ENCODE assay signal across 23 mouse cellular contexts in the genomic region with DNA sequence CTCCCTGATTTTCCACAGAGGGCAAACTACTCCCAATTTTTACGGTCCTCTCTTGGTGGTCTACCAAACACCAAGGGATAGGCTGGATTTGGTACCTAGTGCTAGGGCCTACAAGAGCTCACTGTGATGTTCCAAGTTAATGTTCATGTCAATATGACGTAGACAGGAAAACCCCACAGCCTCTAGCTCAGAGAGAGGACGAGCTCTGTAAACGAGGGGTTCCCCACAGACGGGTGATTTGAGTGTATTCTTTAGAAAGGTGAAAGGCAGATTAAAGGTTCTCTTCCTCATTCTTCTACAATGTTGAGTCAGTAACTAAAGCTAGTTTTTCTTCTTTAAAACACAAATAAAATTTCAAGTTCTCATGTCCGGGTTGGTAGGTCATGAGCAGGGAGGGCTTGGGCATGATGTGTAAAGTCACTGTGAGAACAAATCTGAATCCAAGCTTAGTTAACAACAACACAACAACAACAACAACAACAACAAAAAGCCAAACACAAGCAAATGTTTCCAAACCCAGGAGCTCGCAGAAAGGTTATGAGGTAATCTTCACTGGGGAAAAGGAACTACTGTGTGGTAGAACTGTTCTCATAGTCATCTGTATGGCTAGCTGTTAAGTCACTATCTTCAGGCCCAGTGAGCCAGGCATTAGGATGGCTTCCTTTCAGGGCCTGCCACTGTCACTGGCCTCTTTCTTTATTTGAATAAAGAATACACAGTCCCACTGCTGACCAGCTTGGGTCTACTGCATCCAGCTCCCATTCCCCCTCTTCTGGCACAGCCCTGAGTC.
DNase-seq lines count a peak whose midpoint lies in the region; ATAC-seq and TF ChIP-seq lines count a peak whose summit lies in the region.
"Had no signal": no experiment of that assay in that cellular context is flagged by ENCODE, and none has a peak within 500 bp of the region (broad histone marks: within the 10 kb centered on the region; RNA-seq: fewer than 3 reads in every experiment).

No protein-coding gene starts in this region.

- no peak for TF ChIP-seq CTCF in CH12.LX (conservative IDR thresholded peaks at IDR 0.05 in 1 of 2, IDR thresholded peaks at IDR 0.05 in 1 of 2; ENCODE audit: low read depth in 2 of 2, low read length in 2 of 2)

- TF ChIP-seq POLR2A in CH12.LX (IDR thresholded peaks at IDR 0.05; ENCODE audit: low read depth, low read length), result no peak

- H3K27ac ChIP-seq in CH12.LX (ENCODE audit: insufficient read depth, low read depth), result peak overlapping the region; percentile 85
- no peak overlapping the region for H3K27ac ChIP-seq in forebrain, embryonic 14.5 days (ENCODE audit: low read depth, low read length)
- no peak overlapping the region for H3K27ac ChIP-seq in neural tube, embryonic 15.5 days (replicated peaks)
- H3K27ac ChIP-seq: embryonic facial prominence, embryonic 15.5 days; heart, embryonic 15.5 days; hindbrain, embryonic 13.5 days; intestine, embryonic 15.5 days had no signal

- H3K4me1 ChIP-seq in CH12.LX (ENCODE audit: control insufficient read depth in 1 of 2, insufficient read depth in 2 of 2), result peaks cover 45 to 79% of the 10 kb centered on the region in 2 experiments
- H3K4me1 ChIP-seq in forebrain, embryonic 14.5 days (ENCODE audit: control insufficient read depth, insufficient read depth, low read length), result no peaks in the 10 kb centered on the region
- H3K4me1 ChIP-seq in neural tube, embryonic 15.5 days, result peaks cover 15% of the 10 kb centered on the region

- 88% methylated on average over 7 of the region's 7 CpGs for WGBS in forebrain, embryonic 14.5 days
- WGBS in neural tube, embryonic 15.5 days, result 97% methylated on average over 7 of the region's 7 CpGs

- in situ Hi-C loops in CH12.LX (cut with MboI; ENCODE audit: low pct_ligation_motif_present, low pct_unique_long_range_greater_than_20kb, low sequenced_read_pairs), result no loop called here

- dilution Hi-C loops in CH12.LX (cut with MboI; ENCODE audit: extremely low pct_ligation_motif_present, extremely low pct_unique_long_range_greater_than_20kb, low sequenced_read_pairs), result loop anchor here (25.0 kb wide), 1 partner anchor 99 kb away; a partner anchor contains a TSS

- TF ChIP-seq RAD21 in CH12.LX (IDR thresholded peaks at IDR 0.05; ENCODE audit: low read depth, low read length), result no peak

- peak; percentile 89 for TF ChIP-seq EP300 in CH12.LX (IDR thresholded peaks at IDR 0.05; ENCODE audit: low read length)

- peaks cover 0 to 24% of the 10 kb centered on the region in 2 experiments for H3K36me3 ChIP-seq in CH12.LX (replicated peaks in 1 of 2; ENCODE audit: control insufficient read depth in 1 of 2, insufficient read depth in 1 of 2, low read length in 1 of 2)
- H3K36me3 ChIP-seq in splenic B cell, adult 2 months (ENCODE audit: control insufficient read depth, insufficient read depth, low read length, poor library complexity, severe bottlenecking), result no peaks in the 10 kb centered on the region
- no peaks in the 10 kb centered on the region for H3K36me3 ChIP-seq in forebrain, embryonic 14.5 days (ENCODE audit: control insufficient read depth, insufficient read depth, low read length)
- H3K36me3 ChIP-seq in neural tube, embryonic 15.5 days, result peaks cover 14% of the 10 kb centered on the region
- H3K36me3 ChIP-seq: embryonic facial prominence, embryonic 15.5 days; heart, embryonic 15.5 days; intestine, embryonic 15.5 days had no signal

- no peaks in the 10 kb centered on the region for H3K79me2 ChIP-seq in CH12.LX (replicated peaks; ENCODE audit: control insufficient read depth, extremely low read depth, insufficient read depth, poor library complexity, severe bottlenecking)

- no peaks in the 10 kb centered on the region for H3K9me3 ChIP-seq in CH12.LX (replicated peaks; ENCODE audit: low read length)
- H3K9me3 ChIP-seq in forebrain, embryonic 14.5 days (replicated peaks; ENCODE audit: control insufficient read depth, low read length), result no peaks in the 10 kb centered on the region
- no peaks in the 10 kb centered on the region for H3K9me3 ChIP-seq in neural tube, embryonic 15.5 days (replicated peaks)
- H3K9me3 ChIP-seq: embryonic facial prominence, embryonic 15.5 days; heart, embryonic 15.5 days; hindbrain, embryonic 13.5 days; intestine, embryonic 15.5 days had no signal

- H3K9ac ChIP-seq in CH12.LX (ENCODE audit: insufficient read depth, low read depth), result no peak overlapping the region
- no peak overlapping the region for H3K9ac ChIP-seq in forebrain, embryonic 14.5 days (ENCODE audit: low read length)
- H3K9ac ChIP-seq in neural tube, embryonic 15.5 days (replicated peaks), result no peak overlapping the region
- H3K9ac ChIP-seq: embryonic facial prominence, embryonic 15.5 days; forebrain, postnatal 0 days; heart, embryonic 15.5 days; hindbrain, embryonic 13.5 days; intestine, embryonic 15.5 days had no signal

- DNase-seq in heart, adult 11 months, result peak; percentile 79
- no peak for DNase-seq in heart, adult 8-10 months (ENCODE audit: low spot score)
- DNase-seq in CH12.LX (ENCODE audit: extremely low read depth), result peak; percentile 74
- DNase-seq in induced T-regulatory cell, adult 2 months (ENCODE audit: low read depth), result peak; percentile 75
- peak; percentile 26 for DNase-seq in splenic B cell, adult 2 months (ENCODE audit: low read depth, low spot score)
- no peak for DNase-seq in adrenal gland, postnatal 4 days (ENCODE audit: low spot score in 2 of 2)
- DNase-seq in forebrain, embryonic 14.5 days (ENCODE audit: low spot score), result no peak
- DNase-seq: adrenal gland, postnatal 36 days; cerebellum, adult 18-20 months; cerebellum, postnatal 36 days; forebrain, postnatal 0 days; gastrocnemius, postnatal 25 days; heart, postnatal 36 days; kidney, adult 8-10 months; kidney, postnatal 10 days; lung, adult 18-20 months; lung, postnatal 10 days; midbrain, embryonic 14.5 days had no signal

- H3K4me3 ChIP-seq in CH12.LX (replicated peaks in 1 of 3; ENCODE audit: low read depth in 2 of 3, low read length in 2 of 3, poor library complexity in 1 of 3), result no peak overlapping the region
- no peak overlapping the region for H3K4me3 ChIP-seq in forebrain, embryonic 14.5 days (ENCODE audit: low read depth, low read length)
- H3K4me3 ChIP-seq in neural tube, embryonic 15.5 days (replicated peaks), result no peak overlapping the region
- H3K4me3 ChIP-seq: embryonic facial prominence, embryonic 15.5 days; heart, embryonic 15.5 days; hindbrain, embryonic 13.5 days; intestine, embryonic 15.5 days had no signal

- H3K4me2 ChIP-seq in CH12.LX (ENCODE audit: insufficient read depth, low read depth, poor library complexity, severe bottlenecking), result peak overlapping the region; percentile 70
- H3K4me2 ChIP-seq in forebrain, embryonic 14.5 days (ENCODE audit: low read length), result no peak overlapping the region
- H3K4me2 ChIP-seq in neural tube, embryonic 15.5 days, result no peak overlapping the region
- H3K4me2 ChIP-seq: embryonic facial prominence, embryonic 15.5 days; heart, embryonic 15.5 days; hindbrain, embryonic 13.5 days; intestine, embryonic 15.5 days had no signal

- no peak for ATAC-seq in forebrain, embryonic 14.5 days
- no peak for ATAC-seq in neural tube, embryonic 15.5 days (ENCODE audit: low FRiP score)
- ATAC-seq: forebrain, postnatal 0 days; intestine, embryonic 15.5 days had no signal

- H3K27me3 ChIP-seq in CH12.LX (replicated peaks), result no peaks in the 10 kb centered on the region
- H3K27me3 ChIP-seq in splenic B cell, adult 2 months (ENCODE audit: control insufficient read depth, insufficient read depth, low read length, poor library complexity, severe bottlenecking), result no peaks in the 10 kb centered on the region
- no peaks in the 10 kb centered on the region for H3K27me3 ChIP-seq in forebrain, embryonic 14.5 days (replicated peaks; ENCODE audit: control insufficient read depth, insufficient read depth, low read length)
- H3K27me3 ChIP-seq in neural tube, embryonic 15.5 days (replicated peaks), result no peaks in the 10 kb centered on the region
- H3K27me3 ChIP-seq: embryonic facial prominence, embryonic 15.5 days; heart, embryonic 15.5 days; hindbrain, embryonic 13.5 days; intestine, embryonic 15.5 days had no signal

TF ChIP-seq in CH12.LX, 34 proteins besides CTCF, POLR2A, EP300 and RAD21 (continues in another document):
- TF ChIP-seq MXI1 (IDR thresholded peaks at IDR 0.05; ENCODE audit: low read depth, low read length) (no peak), IRF4 (IDR thresholded peaks at IDR 0.05; ENCODE audit: low read depth, low read length) (peak; percentile 95), KAT2A (IDR thresholded peaks at IDR 0.05; ENCODE audit: insufficient replicate concordance, low read length) (no peak), MEF2A (IDR thresholded peaks at IDR 0.05; ENCODE audit: borderline replicate concordance, low read depth, low read length) (peak; percentile 80), SMC3 (IDR thresholded peaks at IDR 0.05; ENCODE audit: low read depth, low read length) (no peak), CHD1 (IDR thresholded peaks at IDR 0.05; ENCODE audit: low read depth, low read length) (no peak), TBP (conservative IDR thresholded peaks at IDR 0.05; ENCODE audit: low read depth, low read length) (no peak), POLR2AphosphoS2 (IDR thresholded peaks at IDR 0.05; ENCODE audit: low read depth, low read length) (no peak), MYC (IDR thresholded peaks at IDR 0.05; ENCODE audit: low read depth, low read length) (no peak), BHLHE40 (IDR thresholded peaks at IDR 0.05; ENCODE audit: low read depth, low read length) (peak; percentile 77), TCF12 (IDR thresholded peaks at IDR 0.05; ENCODE audit: low read depth, low read length) (peak; percentile 65; the same call in 1 of the 2 replicates), CHD2 (IDR thresholded peaks at IDR 0.05; ENCODE audit: low read length) (no peak), USF1 (IDR thresholded peaks at IDR 0.05; ENCODE audit: low read depth, low read length) (no peak), E2F4 (IDR thresholded peaks at IDR 0.05; ENCODE audit: insufficient replicate concordance, low read depth, low read length) (no peak), JUND (conservative IDR thresholded peaks at IDR 0.05; ENCODE audit: low read depth, low read length) (peak; percentile 74), MAX (IDR thresholded peaks at IDR 0.05; ENCODE audit: low read length) (no peak), USF2 (conservative IDR thresholded peaks at IDR 0.05; ENCODE audit: low read depth, low read length) (no peak), PAX5 (IDR thresholded peaks at IDR 0.05; ENCODE audit: low read length) (no peak), ELF1 (IDR thresholded peaks at IDR 0.05; ENCODE audit: low read depth, low read length) (no peak; the same call in 1 of the 2 replicates), HCFC1 (IDR thresholded peaks at IDR 0.05; ENCODE audit: low read depth, low read length) (no peak), ZNF384 (IDR thresholded peaks at IDR 0.05; ENCODE audit: low read depth, low read length) (no peak), ZKSCAN1 (IDR thresholded peaks at IDR 0.05; ENCODE audit: borderline replicate concordance, low read depth, low read length) (peak; percentile 41), MAZ (IDR thresholded peaks at IDR 0.05; ENCODE audit: low read depth, low read length) (no peak)

Comparison
In these comparisons a context has a peak if more than half of its experiments do, and no peak if none do; other contexts are left out.
1. DNase-seq: peak in heart, adult 11 months (single experiment), CH12.LX (single experiment), induced T-regulatory cell, adult 2 months (single experiment) and splenic B cell, adult 2 months (single experiment); none in heart, adult 8-10 months (single experiment), adrenal gland, postnatal 4 days (0 of 2) and forebrain, embryonic 14.5 days (single experiment).